Mouse (Mus musculus): ENCODE measurements around the gene S1pr2.
"Not testable (repeated sequence)": the region's sequence is repeated elsewhere in the genome, so short reads cannot be mapped to it uniquely, and the experiment has no call there.

S1pr2 gene

DNA sequence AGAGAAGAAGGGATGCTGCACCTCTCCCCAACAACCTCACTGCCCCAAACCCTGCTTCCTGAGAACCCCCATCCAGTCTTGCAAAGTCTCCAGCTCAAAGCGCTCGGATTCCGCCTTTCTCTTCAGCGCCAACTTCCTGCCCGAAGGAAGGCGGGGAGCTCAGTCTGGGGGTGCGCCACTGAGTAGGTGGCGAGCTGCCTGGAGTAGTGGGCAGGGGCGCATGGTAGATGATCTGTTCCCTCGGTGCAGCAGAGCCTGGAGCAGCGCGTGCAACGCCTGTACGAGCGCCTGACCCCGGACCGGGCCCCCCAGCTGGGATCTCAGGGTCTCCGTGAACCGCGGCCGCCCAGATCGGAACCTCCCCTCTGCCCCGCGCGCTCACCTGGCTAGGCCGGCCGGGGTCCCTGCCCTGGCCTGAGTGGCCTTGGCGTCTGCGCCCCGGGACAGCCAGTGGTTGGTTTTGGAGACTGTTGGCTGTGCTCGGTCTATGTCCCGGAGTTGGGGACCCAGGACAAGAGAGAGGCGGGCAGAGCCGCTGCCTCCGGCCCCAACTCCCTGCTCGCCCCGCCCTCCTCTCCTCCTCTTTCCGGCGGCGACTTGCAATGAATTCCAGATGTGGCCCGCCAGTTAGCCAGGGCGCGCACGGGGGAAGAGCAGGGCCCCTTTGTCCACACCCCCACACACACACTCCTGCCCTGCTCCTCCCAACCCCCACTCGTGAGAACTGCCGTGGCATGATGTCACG lies at the start of gene S1pr2:
TSS of gene S1pr2 (minus strand) at position 566 of the 745 bp plus-strand sequence.
- no peak for DNase-seq (ENCODE audit: low read depth, low spot score)

DNA sequence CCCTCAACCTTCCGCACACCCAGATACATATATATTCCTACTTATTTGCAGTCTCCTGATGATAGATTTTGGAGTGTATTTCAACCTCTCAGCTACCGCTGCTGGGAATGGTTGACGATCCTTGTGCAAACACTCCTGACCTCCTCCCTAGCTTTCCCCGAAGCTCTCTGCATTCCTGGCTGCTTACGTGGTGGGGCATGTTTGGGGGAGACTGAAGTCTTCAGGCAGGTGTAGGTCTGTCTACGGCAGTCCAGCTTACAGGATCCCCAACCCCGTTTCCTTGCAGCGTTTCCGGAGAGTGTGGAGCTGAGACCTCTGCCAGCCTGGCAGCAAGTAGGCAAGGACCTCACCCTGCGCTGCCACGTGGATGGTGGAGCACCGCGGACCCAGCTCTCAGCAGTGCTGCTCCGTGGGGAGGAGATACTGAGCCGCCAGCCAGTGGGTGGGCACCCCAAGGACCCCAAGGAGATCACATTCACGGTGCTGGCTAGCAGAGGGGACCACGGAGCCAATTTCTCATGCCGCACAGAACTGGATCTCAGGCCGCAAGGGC lies 48.8 kb upstream of the S1pr2 start:
- DNase-seq (ENCODE audit: low read depth, low spot score), result no peak

DNA sequence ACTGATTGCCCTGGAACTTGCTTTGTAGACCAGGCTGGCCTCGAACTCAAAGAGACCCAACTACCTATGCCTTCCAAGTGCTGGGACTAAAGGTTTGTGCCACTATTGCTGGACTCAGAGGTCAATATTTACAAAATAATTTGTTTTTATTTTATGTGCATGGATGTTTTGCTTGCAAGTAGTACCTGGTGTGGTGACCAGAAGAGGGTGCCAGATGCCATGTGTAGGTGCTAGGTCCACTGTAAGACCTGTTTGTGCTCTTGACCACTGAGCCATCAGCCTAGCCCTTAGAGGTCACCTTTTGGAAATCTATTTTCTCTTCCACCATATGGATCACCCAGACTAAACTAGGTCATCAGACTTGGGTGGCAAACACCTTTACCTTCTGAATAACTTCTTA lies 46.1 kb upstream of the S1pr2 start:
- DNase-seq (ENCODE audit: low read depth, low spot score), result no peak

DNA sequence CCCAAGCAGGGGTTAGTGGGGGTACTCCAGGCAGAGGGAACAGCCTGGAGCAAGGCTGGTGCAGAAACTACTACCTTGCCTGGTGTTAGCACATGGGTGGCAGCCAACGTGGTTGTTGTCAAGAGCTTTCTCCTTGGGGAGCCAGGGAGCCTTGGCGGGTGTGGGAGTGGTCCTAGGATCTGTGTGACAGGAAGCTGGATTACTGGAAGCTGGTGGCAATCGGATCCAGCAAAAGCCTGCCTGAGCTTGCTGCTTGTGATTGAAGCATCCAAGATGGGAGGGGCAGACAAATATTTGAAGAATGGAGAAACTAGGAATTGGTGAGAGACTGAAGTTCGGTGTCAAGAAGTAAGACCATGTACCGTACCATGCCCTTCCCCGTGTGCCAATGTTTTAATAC lies 45.7 kb upstream of the S1pr2 start:
- no peak for DNase-seq (ENCODE audit: low read depth, low spot score)

DNA sequence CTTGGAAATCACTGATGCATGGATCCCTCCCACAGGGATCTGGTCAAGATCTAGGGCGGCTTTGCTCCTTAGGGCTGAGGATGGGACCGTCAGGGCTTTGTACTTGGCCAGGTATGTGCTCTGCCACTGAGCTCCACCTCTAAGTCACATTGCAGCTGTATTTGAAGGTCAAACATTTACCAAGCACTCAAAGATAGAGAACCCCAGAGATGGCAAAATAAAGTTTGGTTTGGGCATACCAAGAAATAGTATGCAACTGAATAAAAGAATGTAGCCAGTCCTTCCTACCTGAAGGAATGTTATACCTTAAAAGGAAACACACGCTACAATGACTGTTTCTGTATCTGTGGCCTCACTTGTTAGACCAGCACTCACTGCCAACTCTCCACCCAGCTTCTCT lies 44.8 kb upstream of the S1pr2 start:
- no peak for DNase-seq (ENCODE audit: low read depth, low spot score)

DNA sequence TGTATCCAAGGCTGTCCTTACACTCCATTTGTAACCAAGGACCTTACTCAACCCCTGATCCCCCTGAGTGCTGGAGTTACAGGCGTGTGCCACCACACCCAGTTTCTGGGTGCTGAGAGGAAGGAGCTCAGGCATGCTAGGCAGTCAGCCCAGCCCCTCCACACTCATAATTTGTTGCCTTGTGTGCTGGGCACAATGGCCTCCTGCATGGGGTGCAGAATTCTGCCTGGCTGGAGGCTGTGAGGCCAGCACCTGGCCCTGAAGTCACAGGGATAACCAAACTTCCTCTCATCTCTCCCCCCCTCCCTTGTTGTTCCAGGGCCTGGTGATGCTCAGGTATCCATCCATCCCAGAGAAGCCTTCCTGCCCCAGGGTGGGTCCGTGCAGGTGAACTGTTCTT lies 42.0 kb upstream of the S1pr2 start:
- no peak for DNase-seq (ENCODE audit: low read depth, low spot score)

DNA sequence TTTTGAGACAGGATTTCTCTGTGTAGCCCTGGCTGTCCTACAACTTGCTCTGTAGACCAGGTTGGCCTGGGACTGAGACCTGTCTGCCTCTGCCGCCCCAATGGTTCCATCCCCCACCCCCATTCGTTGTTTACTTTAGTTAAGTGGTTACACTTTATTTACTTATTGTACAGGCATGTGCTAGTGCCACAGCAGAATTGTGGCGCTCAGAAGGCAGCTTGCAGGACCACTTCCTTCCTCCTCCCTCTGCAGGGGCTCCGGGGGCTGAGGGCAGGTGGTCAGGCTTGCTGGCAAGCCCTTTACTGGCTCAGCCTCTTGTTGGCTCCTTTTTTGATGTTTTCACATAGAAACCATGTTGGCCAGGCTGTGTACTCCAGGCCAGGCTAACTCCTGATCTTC lies 40.6 kb upstream of the S1pr2 start:
- DNase-seq (ENCODE audit: low read depth, low spot score), result no peak

DNA sequence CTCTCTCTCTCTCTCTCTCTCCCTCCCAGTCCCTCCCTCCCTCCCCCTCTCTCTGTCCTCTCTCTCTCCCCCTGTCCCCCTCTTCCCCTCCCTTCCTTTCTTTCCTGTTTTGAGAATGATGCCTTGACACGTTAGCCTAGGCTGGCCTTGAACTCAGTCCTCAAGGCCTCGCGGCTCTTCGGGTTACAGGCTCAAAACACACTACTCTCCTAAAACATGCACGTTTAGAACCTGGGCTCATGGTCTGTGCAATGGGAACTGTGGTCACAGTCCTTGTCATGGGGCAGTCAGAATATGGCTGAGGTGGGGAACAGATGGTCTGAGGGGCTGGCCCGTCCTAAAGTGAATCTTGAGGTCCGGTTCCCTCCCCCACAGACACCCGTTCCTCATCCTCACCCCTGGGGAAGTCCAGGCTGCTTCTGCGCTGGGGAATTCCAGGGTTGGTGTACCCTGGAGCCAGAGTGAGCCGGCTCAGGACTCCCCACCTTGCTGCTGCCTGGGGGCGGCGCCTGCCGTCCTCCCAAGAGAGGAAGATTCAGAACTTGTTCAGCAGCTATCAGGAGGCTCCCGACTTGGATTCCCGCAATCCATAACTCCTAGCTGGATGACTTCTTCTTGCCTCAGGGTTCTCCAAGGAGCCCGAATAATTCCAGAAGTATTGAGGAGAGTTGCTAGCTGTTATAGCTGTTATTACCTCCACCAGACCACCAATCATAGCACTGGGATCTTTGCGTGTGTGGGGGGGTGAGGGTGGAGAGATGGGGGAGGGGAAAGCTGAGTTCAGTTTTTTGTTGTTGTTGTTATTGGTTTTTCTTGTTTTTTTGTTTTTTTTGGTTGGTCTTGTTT lies 40.0 kb upstream of the S1pr2 start:
- no peak for DNase-seq (ENCODE audit: low read depth, low spot score)

DNA sequence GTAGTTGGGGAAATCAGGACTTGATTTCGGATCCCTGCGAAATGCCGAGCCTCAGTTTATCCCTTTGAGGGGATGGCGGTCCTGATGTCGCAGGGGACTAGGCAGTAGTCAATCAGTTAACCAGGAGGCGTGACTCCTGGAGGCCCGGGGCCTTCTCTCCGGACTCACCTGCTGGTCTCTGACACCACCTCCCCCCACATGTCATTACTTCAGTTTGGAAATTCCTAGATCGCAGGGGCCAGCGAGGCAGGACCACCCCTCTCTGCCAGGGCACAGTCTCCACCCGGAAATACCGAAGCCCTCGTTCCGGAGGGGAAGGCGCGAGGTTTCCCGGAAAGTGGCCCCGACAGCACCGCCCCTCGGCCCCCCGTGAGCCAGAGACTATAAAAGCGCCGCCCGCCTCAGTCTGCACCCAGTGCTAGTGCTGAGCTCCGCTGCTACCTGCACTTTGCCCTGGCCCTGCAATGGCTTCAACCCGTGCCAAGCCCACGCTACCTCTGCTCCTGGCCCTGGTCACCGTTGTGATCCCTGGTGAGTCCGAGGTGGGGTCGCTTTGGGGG lies 39.1 kb upstream of the S1pr2 start, which contains the start of gene Icam1:
TSS of gene Icam1 (plus strand) at position 415 of the 560 bp plus-strand sequence.
- no peak for DNase-seq (ENCODE audit: low read depth, low spot score)

DNA sequence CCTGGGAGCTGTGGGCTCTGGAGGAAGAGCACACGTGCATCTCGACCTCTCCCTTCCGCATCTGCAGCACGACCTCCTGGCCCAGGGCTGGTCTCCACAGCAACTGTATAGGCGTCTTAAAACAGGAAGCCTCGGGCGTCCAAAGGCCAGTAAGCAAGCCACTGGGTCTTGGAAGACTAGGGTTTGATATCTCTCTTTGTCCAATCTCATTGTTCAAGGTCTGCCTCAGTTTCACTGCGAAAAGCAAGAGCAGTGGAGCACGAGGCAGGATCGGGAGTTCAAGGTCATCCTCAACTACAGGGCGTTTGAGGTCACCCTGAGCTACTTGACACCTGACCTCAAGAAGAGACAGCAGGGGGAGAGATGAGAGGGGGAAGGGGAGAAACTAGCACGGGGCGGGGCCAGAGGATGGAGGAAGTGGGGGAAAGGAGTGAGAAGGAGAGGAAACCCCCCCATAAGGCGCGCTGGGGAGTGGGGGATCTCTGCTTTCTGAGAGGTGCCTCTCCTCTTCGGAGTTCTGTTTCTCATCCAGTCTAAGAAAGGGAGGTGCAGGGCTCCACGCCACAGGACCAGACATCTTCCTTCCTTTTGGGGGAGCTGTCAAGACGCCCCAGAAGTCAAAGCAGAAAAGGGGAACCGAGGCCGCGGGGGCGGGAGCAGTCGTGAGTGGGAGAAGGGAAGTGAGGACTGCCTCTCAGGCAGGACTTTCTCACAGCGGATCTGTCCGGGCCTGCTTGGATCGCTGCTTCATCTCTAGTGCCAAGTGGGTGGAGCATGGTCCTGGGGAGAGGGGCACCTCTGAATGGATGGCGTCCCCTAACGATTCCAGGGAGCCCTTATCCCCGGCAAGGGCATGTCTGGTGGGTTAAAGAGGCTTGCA lies 38.4 kb upstream of the S1pr2 start:
- DNase-seq (ENCODE audit: low read depth, low spot score), result no peak

DNA sequence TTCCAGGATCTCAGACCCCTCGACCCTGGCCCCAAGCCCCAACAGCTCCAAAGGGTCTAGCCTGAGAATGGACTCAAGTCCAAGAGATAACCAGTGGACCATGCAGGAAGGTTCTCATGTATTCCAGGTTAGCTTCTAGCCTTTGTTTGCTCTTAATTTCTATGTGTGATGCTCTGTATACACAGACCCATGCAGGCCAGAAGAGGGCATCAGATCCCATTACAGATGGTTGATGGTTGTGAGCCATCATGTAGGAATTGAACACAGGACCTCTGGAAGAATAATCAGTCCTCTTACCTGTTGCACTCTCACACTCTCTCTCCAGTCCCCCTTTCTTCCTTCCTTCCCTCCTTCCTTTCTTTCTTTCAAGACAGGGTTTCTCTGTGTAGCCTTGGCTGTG lies 35.8 kb upstream of the S1pr2 start:
- no peak for DNase-seq (ENCODE audit: low read depth, low spot score)

DNA sequence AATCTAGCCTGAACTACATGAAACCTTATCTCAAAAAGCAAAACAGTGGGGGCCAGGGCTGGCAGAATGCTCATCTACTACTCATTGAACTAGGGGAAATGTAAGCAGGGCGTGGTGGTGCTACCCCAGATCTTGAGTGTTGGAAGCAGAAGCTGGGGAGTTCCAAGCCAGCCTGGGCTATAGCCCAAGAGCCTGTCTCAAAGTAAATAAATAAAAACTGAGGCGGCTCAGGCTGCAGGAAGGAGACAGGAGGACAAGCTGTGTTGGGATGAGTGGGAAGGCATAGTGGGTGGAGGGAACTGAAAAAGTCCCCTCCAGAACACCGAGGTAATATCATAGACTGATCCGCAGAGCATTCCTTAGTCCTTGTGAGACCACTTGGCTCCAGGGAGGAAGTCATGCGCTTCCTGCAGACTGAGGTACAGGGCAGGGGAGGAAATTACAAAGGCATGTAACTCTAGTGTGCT lies 35.3 kb upstream of the S1pr2 start:
- DNase-seq (ENCODE audit: low read depth, low spot score), result no peak

DNA sequence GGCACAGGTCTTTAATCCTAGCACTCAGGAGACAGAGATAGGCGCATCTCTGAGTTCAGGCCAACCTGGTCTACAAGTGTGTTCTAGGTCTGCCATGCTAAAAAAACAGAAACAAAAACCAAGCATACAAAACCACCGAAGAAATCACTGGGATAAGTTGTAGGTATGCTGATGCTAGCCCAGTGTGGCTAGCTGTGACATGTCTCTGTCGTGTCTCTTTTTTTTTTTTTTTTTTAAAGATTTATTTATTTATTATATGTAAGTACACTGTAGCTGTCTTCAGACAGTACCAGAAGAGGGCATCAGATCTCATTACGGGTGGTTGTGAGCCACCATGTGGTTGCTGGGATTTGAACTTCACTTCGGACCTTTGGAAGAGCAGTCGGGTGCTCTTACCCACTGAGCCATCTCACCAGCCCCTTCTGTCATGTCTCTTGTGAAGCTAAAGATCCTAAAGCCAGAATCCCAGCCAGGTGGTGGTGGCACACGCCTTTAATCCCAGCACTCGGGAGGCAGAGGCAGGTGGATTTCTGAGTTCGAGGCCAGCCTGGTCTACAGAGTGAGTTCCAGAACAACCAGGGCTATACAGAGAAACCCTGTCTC lies 34.5 kb upstream of the S1pr2 start:
- not testable (repeated sequence) for DNase-seq (ENCODE audit: low read depth, low spot score)

DNA sequence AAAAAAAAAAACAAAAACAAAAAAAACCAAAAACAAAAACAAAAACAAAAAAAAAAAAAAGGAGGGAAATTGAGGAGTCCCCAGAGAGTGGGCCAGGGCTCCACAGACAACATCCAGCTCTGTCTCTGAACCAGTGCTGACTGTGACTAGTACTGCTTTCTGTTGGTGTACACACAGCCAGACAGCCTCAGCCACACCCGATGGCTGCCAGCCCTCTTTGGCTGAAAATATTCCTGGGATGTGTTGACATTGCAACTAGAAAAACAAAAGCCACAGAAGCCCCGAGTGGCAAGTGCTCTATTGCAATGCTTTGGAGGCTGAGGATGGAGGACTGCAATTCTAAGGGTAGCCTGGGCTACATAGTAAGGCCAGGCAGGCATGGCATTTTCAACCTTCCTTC lies 33.8 kb upstream of the S1pr2 start:
- DNase-seq (ENCODE audit: low read depth, low spot score), result no peak

DNA sequence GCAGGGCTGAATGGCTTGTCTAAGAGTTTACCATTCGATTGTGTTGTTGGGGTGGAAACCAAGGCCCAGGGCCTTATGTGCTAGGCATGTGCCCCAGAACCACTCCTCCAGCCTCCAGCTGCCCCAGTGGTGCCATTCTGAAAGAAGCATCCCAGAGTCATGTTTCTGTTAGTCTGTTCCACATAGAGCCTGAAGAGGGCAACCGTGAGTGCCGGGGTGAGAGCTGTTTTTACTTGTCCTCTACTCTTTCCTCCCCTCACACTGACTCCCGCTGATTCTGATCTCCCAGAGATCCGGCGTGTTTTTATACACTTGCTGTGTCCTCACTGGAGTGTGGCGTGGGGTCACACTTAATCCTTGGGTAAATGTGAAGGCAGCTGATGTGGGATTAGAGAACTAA lies 31.4 kb upstream of the S1pr2 start:
- no peak for DNase-seq (ENCODE audit: low read depth, low spot score)

DNA sequence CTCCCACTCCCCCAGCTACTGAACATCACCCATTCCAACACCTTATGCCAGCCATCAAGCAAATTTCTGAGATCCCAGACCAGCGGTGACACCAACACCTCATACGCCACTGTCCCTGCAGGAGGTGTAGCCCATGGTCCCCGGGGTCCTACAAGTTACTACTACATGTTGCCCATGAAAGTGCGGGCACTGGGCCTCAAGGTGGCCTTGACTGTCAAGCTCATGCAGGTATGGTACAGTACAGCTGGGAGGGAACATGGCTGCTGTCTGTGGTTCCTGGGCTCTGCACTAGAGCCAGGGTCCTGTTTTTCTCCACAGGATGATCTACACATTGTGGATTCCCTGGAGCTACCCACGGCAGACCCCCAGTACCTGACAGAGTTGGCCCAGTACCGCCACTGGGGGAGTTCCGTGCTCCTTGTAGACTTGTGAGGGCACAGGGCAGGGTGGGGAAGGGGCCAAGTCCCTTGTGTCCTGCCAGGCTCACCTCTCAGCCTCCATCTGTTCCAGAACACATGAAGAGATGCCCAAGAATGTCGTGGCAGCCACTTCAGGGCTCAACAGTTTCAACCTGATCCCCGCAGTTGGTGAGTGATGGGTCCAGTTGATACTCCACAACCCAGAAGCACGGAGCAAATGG lies 30.9 kb upstream of the S1pr2 start:
- no peak for DNase-seq (ENCODE audit: low read depth, low spot score)

DNA sequence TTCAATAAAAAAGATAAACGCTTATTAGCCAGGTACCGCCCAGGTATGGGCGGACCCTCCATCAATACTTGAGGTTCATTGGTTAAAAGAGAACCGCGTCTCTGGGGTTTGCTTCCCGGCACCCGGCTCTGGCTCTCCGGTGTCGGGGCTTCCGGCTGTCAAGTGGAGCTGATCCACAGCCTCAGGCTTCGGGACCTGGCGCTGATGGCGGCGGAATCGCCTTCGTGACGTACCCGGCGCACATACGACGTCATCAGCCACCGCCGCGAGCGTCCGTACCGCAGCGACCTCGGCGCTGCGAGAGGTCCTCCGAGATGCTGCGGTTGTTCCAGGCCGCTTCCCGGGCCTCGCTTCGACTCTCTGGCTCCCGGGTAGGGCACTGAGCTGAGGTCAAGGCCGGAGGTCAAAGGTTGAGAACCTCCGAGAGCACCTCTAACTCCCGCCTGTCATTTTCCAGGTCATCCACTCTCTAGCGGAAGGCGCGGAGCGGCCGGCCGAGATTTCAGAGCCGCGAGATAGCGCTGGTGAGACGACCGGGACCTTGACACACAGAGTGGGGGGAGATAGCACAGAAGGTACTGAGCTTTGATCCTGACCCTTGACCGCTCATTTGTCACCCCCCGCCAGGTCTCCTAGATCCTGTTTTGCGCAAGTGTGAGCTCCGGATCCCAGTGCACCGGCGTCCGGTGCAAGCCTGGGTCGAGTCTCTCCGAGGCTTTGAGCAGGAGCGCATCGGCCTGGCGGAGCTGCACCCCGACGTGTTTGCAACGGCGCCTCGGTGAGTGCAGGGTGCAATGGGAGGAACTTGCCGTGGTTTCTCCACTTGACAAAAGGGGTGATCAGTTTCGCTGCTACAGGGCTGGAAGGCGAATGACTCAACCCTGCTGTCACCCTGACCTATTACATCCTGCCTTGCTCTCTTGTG lies 26.3 kb upstream of the S1pr2 start, which contains the start of gene Mrpl4:
TSS of gene Mrpl4 (plus strand) at position 112 of the 925 bp plus-strand sequence.
- DNase-seq (ENCODE audit: low read depth, low spot score), result peak; percentile 82

DNA sequence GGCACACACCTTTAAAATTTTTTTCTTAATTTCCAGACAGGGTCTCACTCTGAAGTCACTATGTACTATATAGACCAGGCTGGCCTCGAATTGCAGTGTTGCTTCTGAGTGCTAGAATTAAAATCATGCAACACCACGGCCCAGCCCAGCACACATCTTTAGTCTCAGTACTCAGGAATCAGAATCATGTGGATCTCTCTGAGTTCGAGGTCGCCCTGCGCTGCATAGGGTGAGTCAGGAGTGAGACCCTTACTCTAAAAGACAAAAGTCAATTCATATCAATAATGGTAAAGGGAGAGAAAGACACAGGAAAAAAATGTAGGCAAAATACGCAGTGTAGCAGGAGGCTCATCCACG lies 25.7 kb upstream of the S1pr2 start:
- DNase-seq (ENCODE audit: low read depth, low spot score), result no peak

DNA sequence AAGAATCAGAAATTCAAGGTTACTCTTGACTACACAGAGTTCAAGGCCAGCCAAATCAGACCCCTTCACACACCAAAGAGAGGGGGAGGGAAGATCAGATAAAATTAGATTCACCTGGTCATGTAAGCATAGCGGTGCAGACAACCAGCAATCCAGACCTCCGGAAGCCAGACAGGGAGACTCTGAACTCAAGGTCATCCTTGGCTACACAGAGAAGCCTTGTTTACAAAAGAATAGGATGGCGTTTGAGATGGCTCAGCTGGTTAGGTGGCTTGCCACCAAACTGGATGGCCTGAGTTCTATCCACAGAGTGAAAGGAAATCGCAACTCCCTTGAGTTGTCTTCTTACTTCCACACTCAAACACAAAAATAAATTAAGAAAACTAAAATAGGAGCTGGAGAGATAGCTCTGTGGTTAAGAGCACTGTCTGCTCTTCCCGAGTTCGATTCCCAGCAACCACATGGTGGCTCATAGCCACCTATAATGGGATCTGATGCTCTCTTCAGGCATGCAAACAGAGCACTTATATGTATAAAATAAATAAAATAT lies 25.1 kb upstream of the S1pr2 start:
- no peak for DNase-seq (ENCODE audit: low read depth, low spot score)

Data from retina, postnatal 7 days (tissue).